Mouse (Mus musculus) testis, adult 2 months (tissue): ENCODE measurements at regions not wholly inside any gene's neighbourhood (a gene's known extent, or its start where the extent isn't known, plus 50 kb on each side); places are given as distances from the start of the nearest gene placed in this dataset.

Source experiments
- CTCF ChIP-seq: fragments of 200-500 bp; IDR thresholded peaks from 2 replicates; pipeline ENCODE4 v1.5.1; 2012; ENCODE audit warnings: low read depth, mild to moderate bottlenecking, inconsistent platforms, low read length, moderate library complexity; ENCODE audit not compliant: control insufficient read depth, insufficient read depth, insufficient replicate concordance
- POLR2A ChIP-seq: fragments of 200-500 bp; IDR thresholded peaks from 2 replicates; pipeline ENCODE4 v1.6.1; 2012; ENCODE audit warnings: low read depth, mild to moderate bottlenecking, inconsistent platforms, low read length, moderate library complexity; ENCODE audit not compliant: control insufficient read depth

DNA sequence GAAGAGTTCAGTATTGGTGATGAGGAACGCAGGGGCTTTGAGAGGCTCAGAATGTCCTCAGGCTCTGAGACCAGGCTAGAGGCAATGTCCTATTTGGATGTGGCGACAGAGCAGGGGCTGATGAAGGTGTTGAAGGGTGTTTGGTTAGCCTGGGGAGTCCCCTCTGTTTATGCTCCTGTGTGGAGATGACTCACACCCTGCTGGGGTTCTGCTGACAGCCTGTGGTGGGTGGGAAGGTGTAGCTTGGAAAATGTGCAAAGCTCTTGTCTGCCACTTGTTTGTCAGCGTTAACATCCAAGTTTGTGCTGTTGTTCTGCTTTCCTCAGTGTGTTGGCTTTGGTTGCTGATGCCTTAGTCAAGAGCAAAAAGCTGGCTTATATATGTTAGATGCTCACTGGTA, 272.4 kb upstream of the Xylt1 start:
- TF ChIP-seq CTCF (no peak), POLR2A (no peak)
